Mouse (Mus musculus): ENCODE measurements around the gene Cmtr2.

DNA sequence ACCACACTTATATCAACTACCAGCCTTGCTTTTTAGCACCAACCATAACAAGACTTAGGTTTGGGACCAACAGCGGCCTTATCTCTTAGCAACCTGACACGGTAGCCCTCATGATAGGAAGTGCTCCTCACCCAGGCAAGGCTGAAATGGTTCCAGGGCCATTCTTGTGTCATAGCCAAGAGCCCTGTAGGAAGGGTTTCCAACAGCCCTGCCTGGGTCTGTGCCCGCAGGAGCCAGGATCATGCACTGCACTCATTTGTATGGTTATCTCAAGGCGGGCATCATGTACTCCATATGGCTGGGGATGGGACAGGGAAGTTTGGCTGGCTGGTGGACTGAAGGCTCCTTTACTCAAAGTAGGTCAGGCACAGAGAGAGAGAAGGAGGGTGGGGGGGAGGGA, 55.2 kb downstream of the Cmtr2 start:
- TF ChIP-seq EP300 (IDR thresholded peaks at IDR 0.05; ENCODE audit: low read depth) (no peak), CTCF (IDR thresholded peaks at IDR 0.05; ENCODE audit: low read depth) (no peak)
